Mouse (Mus musculus) C2C12 (cell line): ENCODE measurements around the gene Sidt1. TPM values are rescaled to one million over a fixed set of nuclear protein-coding genes. Genes with fewer than 3 reads are reported as not detected.

Experiments
- H3K27me3 ChIP-seq: one replicate; pipeline ENCODE4 v1.6.1; 2011; ENCODE audit not compliant: control insufficient read depth, insufficient read depth, insufficient read length
- H3K36me3 ChIP-seq: one replicate; pipeline ENCODE4 v1.6.1; 2011; ENCODE audit not compliant: control insufficient read depth, insufficient read depth
- H3K4me3 ChIP-seq: one replicate; pipeline ENCODE4 v1.5.1; 2011; ENCODE audit warnings: mild to moderate bottlenecking, control low read depth; ENCODE audit not compliant: poor library complexity, insufficient read depth, severe bottlenecking
- H3K79me2 ChIP-seq: one replicate; pipeline ENCODE4 v1.6.1; 2011; ENCODE audit not compliant: control insufficient read depth, insufficient read depth
- H3K79me3 ChIP-seq: one replicate; pipeline ENCODE4 v1.6.1; 2011; ENCODE audit warnings: low read depth, control low read depth
- H3ac ChIP-seq: one replicate; pipeline ENCODE3; 2011; ENCODE audit warnings: low read depth; ENCODE audit not compliant: control insufficient read depth, insufficient read length
- CEBPB ChIP-seq: IDR thresholded peaks from one replicate; pipeline ENCODE4 v1.6.1; 2011; ENCODE audit warnings: low read depth, mild to moderate bottlenecking, control low read depth, moderate library complexity
- CTCF ChIP-seq: IDR thresholded peaks from one replicate; pipeline ENCODE4 v1.5.1; 2011; ENCODE audit not compliant: control insufficient read depth, insufficient read depth, insufficient read length
- FOSL1 ChIP-seq: IDR thresholded peaks from one replicate; pipeline ENCODE4 v1.8.0; 2011; ENCODE audit warnings: mild to moderate bottlenecking, low read length; ENCODE audit not compliant: poor library complexity, insufficient read depth, severe bottlenecking
- MAX ChIP-seq: IDR thresholded peaks from one replicate; pipeline ENCODE4 v1.6.1; 2011; ENCODE audit warnings: mild to moderate bottlenecking, control low read depth
- MYOD1 ChIP-seq: IDR thresholded peaks from one replicate; pipeline ENCODE4 v1.6.1; 2011; ENCODE audit warnings: low read depth; ENCODE audit not compliant: control insufficient read depth, insufficient read length
- MYOG ChIP-seq: IDR thresholded peaks from one replicate; pipeline ENCODE4 v1.6.1; 2011; ENCODE audit not compliant: control insufficient read depth, insufficient read length; ENCODE audit errors: extremely low read depth
- USF1 ChIP-seq: IDR thresholded peaks from one replicate; pipeline ENCODE4 v1.6.1; 2011; ENCODE audit warnings: low read depth, mild to moderate bottlenecking, control low read depth, moderate library complexity
- polyA plus RNA-seq: library from polyadenylated mRNA; unstranded; fragments of >200 nt; fragmentation: generic; extraction: Trizol; gene quantifications from one replicate; pipeline ENCODE4 v1.2.1, GENCODE M21; 2012; ENCODE audit warnings: missing spikeins

The Sidt1 gene
- polyA plus RNA-seq, 1 experiment: not detected

- no peak overlapping the region for H3K4me3 ChIP-seq
- no peak overlapping the region for H3ac ChIP-seq
- TF ChIP-seq MYOD1 (no peak), FOSL1 (no peak), CEBPB (no peak), MYOG (no peak), MAX (no peak), USF1 (no peak), CTCF (no peak)
- H3K36me3 ChIP-seq: peaks cover 10% of the 10 kb centered on the region
- no peaks in the 10 kb centered on the region for H3K79me2 ChIP-seq
- H3K27me3 ChIP-seq: no peaks in the 10 kb centered on the region
- no peaks in the 10 kb centered on the region for H3K79me3 ChIP-seq
Observed at GRCm38 (mm10) chr16:44211054-44211414, 122.0 kb downstream of the Sidt1 start.

GRCm38 (mm10) chr16:44210156-44211053 is 122.6 kb downstream of the Sidt1 start:
- no peaks in the 10 kb centered on the region for H3K79me3 ChIP-seq

GRCm38 (mm10) chr16:44205973-44206372 is 127.0 kb downstream of the Sidt1 start:
- Histone ChIP-seq H3K79me2 (no peaks in the 10 kb centered on the region), H3K27me3 (no peaks in the 10 kb centered on the region), H3ac (no peak overlapping the region), H3K4me3 (no peak overlapping the region), H3K36me3 (peaks cover 3% of the 10 kb centered on the region), H3K79me3 (no peaks in the 10 kb centered on the region)
- TF ChIP-seq FOSL1 (no peak), MAX (no peak), CTCF (no peak), USF1 (no peak)

More at GRCm38 (mm10) chr16:44210156-44211053, 122.6 kb downstream of the Sidt1 start:
- Histone ChIP-seq H3K27me3 (no peaks in the 10 kb centered on the region), H3ac (no peak overlapping the region), H3K36me3 (peaks cover 10% of the 10 kb centered on the region), H3K4me3 (no peak overlapping the region), H3K79me2 (no peaks in the 10 kb centered on the region)
- no peak for TF ChIP-seq FOSL1

- H3K27me3 ChIP-seq: no peaks in the 10 kb centered on the region
- H3K4me3 ChIP-seq: no peak overlapping the region
- H3K79me3 ChIP-seq: no peaks in the 10 kb centered on the region
- H3ac ChIP-seq: no peak overlapping the region
- TF ChIP-seq MYOD1 (no peak), CTCF (no peak), MYOG (no peak), MAX (no peak), FOSL1 (no peak), USF1 (no peak), CEBPB (no peak)
- H3K79me2 ChIP-seq: no peaks in the 10 kb centered on the region
- H3K36me3 ChIP-seq: peaks cover 3% of the 10 kb centered on the region
Observed at GRCm38 (mm10) chr16:44204331-44204730, 128.7 kb downstream of the Sidt1 start.

GRCm38 (mm10) chr16:44200146-44200545 is 132.8 kb downstream of the Sidt1 start:
- Histone ChIP-seq H3ac (no peak overlapping the region), H3K79me3 (no peaks in the 10 kb centered on the region), H3K27me3 (no peaks in the 10 kb centered on the region), H3K4me3 (no peak overlapping the region), H3K36me3 (no peaks in the 10 kb centered on the region), H3K79me2 (no peaks in the 10 kb centered on the region)
- TF ChIP-seq FOSL1: no peak

- H3K27me3 ChIP-seq: no peaks in the 10 kb centered on the region
- no peak overlapping the region for H3ac ChIP-seq
- no peaks in the 10 kb centered on the region for H3K79me2 ChIP-seq
- H3K4me3 ChIP-seq: no peak overlapping the region
- no peaks in the 10 kb centered on the region for H3K36me3 ChIP-seq
- TF ChIP-seq FOSL1 (no peak), CEBPB (no peak), MYOG (no peak), MAX (no peak), CTCF (no peak), MYOD1 (no peak), USF1 (no peak)
- H3K79me3 ChIP-seq: peaks cover 2% of the 10 kb centered on the region
Observed at GRCm38 (mm10) chr16:44199066-44199703, 133.8 kb downstream of the Sidt1 start.
